Mouse (Mus musculus): ENCODE measurements around the gene Fbxo7.
A peak's percentile ranks its signal among the peaks of the same experiment; 100 is the strongest.
"Not testable (repeated sequence)": the region's sequence is repeated elsewhere in the genome, so short reads cannot be mapped to it uniquely, and the experiment has no call there.

The Fbxo7 gene

GRCm38 (mm10) chr10:86021749-86022473 lies at the start of gene Fbxo7:
Gene Fbxo7 (plus strand): TSS chr10:86021972.
- DNase-seq (ENCODE audit: low spot score): peak; percentile 70

GRCm38 (mm10) chr10:85972915-85973314 lies 48.9 kb upstream of the Fbxo7 start:
- DNase-seq (ENCODE audit: low spot score): peak; percentile 30

GRCm38 (mm10) chr10:85989412-85990115 lies 32.2 kb upstream of the Fbxo7 start:
- DNase-seq (ENCODE audit: low spot score): no peak

GRCm38 (mm10) chr10:85992412-85992811 lies 29.4 kb upstream of the Fbxo7 start:
- DNase-seq (ENCODE audit: low spot score): no peak

- no peak for DNase-seq (ENCODE audit: low spot score)
Observed at GRCm38 (mm10) chr10:85993836-85994235, 27.9 kb upstream of the Fbxo7 start.

- DNase-seq (ENCODE audit: low spot score): no peak
Observed at GRCm38 (mm10) chr10:85994543-85995104, 27.1 kb upstream of the Fbxo7 start.

GRCm38 (mm10) chr10:86000447-86000846 lies 21.3 kb upstream of the Fbxo7 start:
- no peak for DNase-seq (ENCODE audit: low spot score)

GRCm38 (mm10) chr10:86006455-86006854 lies 15.3 kb upstream of the Fbxo7 start:
- no peak for DNase-seq (ENCODE audit: low spot score)

- no peak for DNase-seq (ENCODE audit: low spot score)
Observed at GRCm38 (mm10) chr10:86009688-86010087, 12.1 kb upstream of the Fbxo7 start.

GRCm38 (mm10) chr10:86010636-86011035 lies 11.1 kb upstream of the Fbxo7 start:
- no peak for DNase-seq (ENCODE audit: low spot score)

- no peak for DNase-seq (ENCODE audit: low spot score)
Observed at GRCm38 (mm10) chr10:86011172-86011571, 10.6 kb upstream of the Fbxo7 start.

- DNase-seq (ENCODE audit: low spot score): no peak
Observed at GRCm38 (mm10) chr10:86011781-86012180, 10.0 kb upstream of the Fbxo7 start, which contains the start of gene Bpifc. Gene Bpifc (minus strand): TSS chr10:86011895.

- DNase-seq (ENCODE audit: low spot score): no peak
Observed at GRCm38 (mm10) chr10:86017781-86018180, 4.0 kb upstream of the Fbxo7 start.

GRCm38 (mm10) chr10:86018813-86019212 lies 3.0 kb upstream of the Fbxo7 start:
- no peak for DNase-seq (ENCODE audit: low spot score)

- DNase-seq (ENCODE audit: low spot score): no peak
Observed at GRCm38 (mm10) chr10:86021408-86021748, 394 bp upstream of the Fbxo7 start.

GRCm38 (mm10) chr10:86022474-86022816 lies 673 bp downstream of the Fbxo7 start:
- no peak for DNase-seq (ENCODE audit: low spot score)

GRCm38 (mm10) chr10:86023149-86023548 lies 1.4 kb downstream of the Fbxo7 start:
- DNase-seq (ENCODE audit: low spot score): no peak

GRCm38 (mm10) chr10:86025906-86026305 lies 4.1 kb downstream of the Fbxo7 start:
- DNase-seq (ENCODE audit: low spot score): no peak

- no peak for DNase-seq (ENCODE audit: low spot score)
Observed at GRCm38 (mm10) chr10:86026354-86026753, 4.6 kb downstream of the Fbxo7 start.

GRCm38 (mm10) chr10:86026807-86027206 lies 5.0 kb downstream of the Fbxo7 start:
- DNase-seq (ENCODE audit: low spot score): not testable (repeated sequence)

GRCm38 (mm10) chr10:86030743-86031142 lies 9.0 kb downstream of the Fbxo7 start:
- DNase-seq (ENCODE audit: low spot score): no peak

GRCm38 (mm10) chr10:86032517-86032916 lies 10.7 kb downstream of the Fbxo7 start:
- DNase-seq (ENCODE audit: low spot score): no peak

- no peak for DNase-seq (ENCODE audit: low spot score)
Observed at GRCm38 (mm10) chr10:86034007-86034728, 12.4 kb downstream of the Fbxo7 start.

All from left cerebral cortex, adult 11 months (tissue).